Mouse (Mus musculus) liver, postnatal 0 days (tissue): ENCODE data around the gene Gata5.

Source experiments
- CTCF ChIP-seq: sonication (generic); IDR thresholded peaks from 2 replicates; pipeline ENCODE4 v1.5.1; 2016; ENCODE audit warnings: antibody characterized with exemption, low read depth
- EP300 ChIP-seq: IDR thresholded peaks from 2 replicates; pipeline ENCODE4 v1.6.1; 2016; ENCODE audit warnings: antibody characterized with exemption, low read depth, mild to moderate bottlenecking

GRCm38 (mm10) chr2:180277773-180278320, 56.7 kb downstream of the Gata5 start:
- TF ChIP-seq CTCF (no peak), EP300 (no peak)
